21 mouse cellular contexts compared by ENCODE assay signal in the genomic region with DNA sequence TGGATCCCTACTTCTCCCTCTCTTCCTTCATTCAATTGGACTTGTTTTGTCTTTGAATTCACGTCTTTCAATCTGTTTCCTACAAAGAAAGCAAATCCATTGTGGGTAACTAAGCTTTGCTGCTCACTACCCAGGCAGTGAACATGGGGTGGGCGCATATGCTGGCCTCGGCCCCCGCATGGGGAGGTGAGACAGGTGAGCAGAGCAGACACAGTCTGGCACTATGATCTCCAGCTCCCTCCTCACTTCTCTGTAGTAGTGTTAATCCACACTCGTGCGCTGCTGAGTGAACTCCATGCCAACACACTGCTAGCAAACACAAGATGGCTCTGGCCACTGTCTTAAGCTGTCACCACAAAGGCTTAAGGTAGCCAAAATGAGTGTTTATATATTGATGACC. TPM values are rescaled to one million over a fixed set of nuclear protein-coding genes. Genes with fewer than 3 reads are reported as not detected.
"Had no signal": no experiment of that assay in that cellular context is flagged by ENCODE, and none has a peak within 500 bp of the region (broad histone marks: within the 10 kb centered on the region; RNA-seq: fewer than 3 reads in every experiment).

No protein-coding gene starts in this region.

- H3K27me3 ChIP-seq: liver, embryonic 15.5 days; lung, embryonic 15.5 days; midbrain, embryonic 13.5 days; neural tube, embryonic 13.5 days; stomach, embryonic 15.5 days had no signal

- H3K9me3 ChIP-seq: liver, embryonic 15.5 days; lung, embryonic 15.5 days; megakaryocyte, embryonic 14.5 days; midbrain, embryonic 13.5 days; neural tube, embryonic 13.5 days; stomach, embryonic 15.5 days had no signal

- ATAC-seq: liver, postnatal 0 days; lung, postnatal 0 days; midbrain, embryonic 13.5 days had no signal

- DNase-seq: liver, postnatal 0 days; lung, adult 2 months; lung, postnatal 14 days; lung, postnatal 36 days; right cerebral cortex, postnatal 14 days; thymus, adult 2 months; thymus, postnatal 25 days; thymus, postnatal 4 days had no signal

- H3K4me3 ChIP-seq: liver, embryonic 15.5 days; lung, embryonic 15.5 days; megakaryocyte, embryonic 14.5 days; midbrain, embryonic 13.5 days; neural tube, embryonic 13.5 days; stomach, embryonic 15.5 days had no signal

- H3K4me1 ChIP-seq: liver, embryonic 15.5 days; lung, embryonic 15.5 days; megakaryocyte, embryonic 14.5 days; midbrain, embryonic 13.5 days; neural tube, embryonic 13.5 days; stomach, embryonic 15.5 days had no signal

- H3K9ac ChIP-seq: liver, embryonic 15.5 days; liver, postnatal 0 days; lung, embryonic 15.5 days; midbrain, embryonic 13.5 days; neural tube, embryonic 13.5 days; stomach, embryonic 15.5 days had no signal

- H3K27ac ChIP-seq: liver, embryonic 15.5 days; lung, embryonic 15.5 days; macrophage; midbrain, embryonic 13.5 days; neural tube, embryonic 13.5 days; stomach, embryonic 15.5 days; stomach, postnatal 0 days had no signal

- H3K4me2 ChIP-seq: liver, embryonic 15.5 days; lung, embryonic 15.5 days; midbrain, embryonic 11.5 days; midbrain, embryonic 13.5 days; neural tube, embryonic 13.5 days; stomach, embryonic 15.5 days had no signal

RNA-seq across cellular contexts. Expression of a gene that starts 46.9 kb away (rescaled TPM):
- total RNA-seq: megakaryocyte progenitor cell, adult 5-6 weeks; monocyte, adult 5-6 weeks had no signal
- polyA plus RNA-seq: macrophage; midbrain, embryonic 11.5 days; midbrain, embryonic 13.5 days had no signal

RNA-seq across cellular contexts. Expression of a gene that starts 52.8 kb away (rescaled TPM):
- total RNA-seq: megakaryocyte progenitor cell, adult 5-6 weeks; monocyte, adult 5-6 weeks had no signal
- polyA plus RNA-seq: liver, postnatal 0 days; lung, embryonic 15.5 days; lung, postnatal 0 days; macrophage; midbrain, embryonic 11.5 days; midbrain, embryonic 13.5 days; neural tube, embryonic 11.5 days; neural tube, embryonic 13.5 days; stomach, embryonic 15.5 days had no signal
